Comparison of ENCODE assay signal across 22 mouse cellular contexts in genomic region chr4:95741115-95741734, GRCm38 (mm10).
DNase-seq lines count a peak whose midpoint lies in the region; ATAC-seq and TF ChIP-seq lines count a peak whose summit lies in the region.
"Had no signal": no experiment of that assay in that cellular context is flagged by ENCODE, and none has a peak within 500 bp of the region (broad histone marks: within the 10 kb centered on the region; RNA-seq: fewer than 3 reads in every experiment).

No protein-coding gene starts in this region.

- no peak overlapping the region for H3K4me3 ChIP-seq in heart, embryonic 12.5 days
- no peak overlapping the region for H3K4me3 ChIP-seq in intestine, postnatal 0 days (ENCODE audit: low read depth, low read length)
- H3K4me3 ChIP-seq: forebrain, embryonic 10.5 days; myocyte; neural tube, embryonic 15.5 days had no signal

- H3K36me3 ChIP-seq in heart, embryonic 12.5 days = no peaks in the 10 kb centered on the region
- H3K36me3 ChIP-seq in intestine, postnatal 0 days (ENCODE audit: control insufficient read depth, insufficient read depth) = no peaks in the 10 kb centered on the region
- H3K36me3 ChIP-seq: forebrain, embryonic 10.5 days; neural tube, embryonic 15.5 days had no signal

- TF ChIP-seq CTCF in intestine, postnatal 0 days (IDR thresholded peaks at IDR 0.05; ENCODE audit: low read depth) = no peak

- ATAC-seq in heart, embryonic 12.5 days (ENCODE audit: insufficient number of reproducible peaks, low FRiP score) = peak; percentile 66
- peak; percentile 59; the same call in 1 of the 2 replicates for ATAC-seq in intestine, postnatal 0 days
- peak; percentile 82 for ATAC-seq in megakaryocyte progenitor cell, adult 5-6 weeks (replicated peaks; ENCODE audit: poor library complexity)
- ATAC-seq: activated CD4-positive, CD25-positive, alpha-beta regulatory T cell, adult 4 months; hindbrain, embryonic 16.5 days; Patski had no signal

- 19% methylated on average over 7 of the region's 7 CpGs for WGBS in heart, embryonic 12.5 days
- 44% methylated on average over 7 of the region's 7 CpGs for WGBS in intestine, postnatal 0 days

- peaks cover 47% of the 10 kb centered on the region for H3K4me1 ChIP-seq in heart, embryonic 12.5 days (replicated peaks)
- peaks cover 4% of the 10 kb centered on the region; the same call in 1 of the 2 replicates for H3K4me1 ChIP-seq in intestine, postnatal 0 days (replicated peaks; ENCODE audit: control insufficient read depth, insufficient read depth, low read length)
- H3K4me1 ChIP-seq: neural tube, embryonic 15.5 days had no signal

- no peaks in the 10 kb centered on the region for H3K27me3 ChIP-seq in heart, embryonic 12.5 days (replicated peaks)
- H3K27me3 ChIP-seq in intestine, postnatal 0 days (replicated peaks; ENCODE audit: control insufficient read depth, insufficient read depth, low read length) = no peaks in the 10 kb centered on the region
- H3K27me3 ChIP-seq: neural tube, embryonic 15.5 days; Patski had no signal

- no peak for DNase-seq in heart, postnatal 10 days
- DNase-seq in lung, postnatal 10 days = peak; percentile 6
- no peak for DNase-seq in lung, postnatal 14 days
- no peak for DNase-seq in testis, postnatal 10 days (ENCODE audit: low spot score)
- no peak for DNase-seq in kidney, postnatal 14 days
- DNase-seq: adrenal gland, postnatal 25 days; cerebellum, adult 9-10 months; gastrocnemius, postnatal 14 days; kidney, adult 9 months; lung, postnatal 4 days; midbrain, embryonic 14.5 days; right cerebral cortex, postnatal 4 days; thymus, postnatal 4 days had no signal

- no peaks in the 10 kb centered on the region for H3K9me3 ChIP-seq in heart, embryonic 12.5 days (replicated peaks)
- no peaks in the 10 kb centered on the region for H3K9me3 ChIP-seq in intestine, postnatal 0 days (ENCODE audit: control insufficient read depth)
- H3K9me3 ChIP-seq: forebrain, embryonic 10.5 days; neural tube, embryonic 15.5 days had no signal

- H3K9ac ChIP-seq in heart, embryonic 12.5 days = no peak overlapping the region
- no peak overlapping the region for H3K9ac ChIP-seq in intestine, postnatal 0 days (ENCODE audit: low read depth, low read length)
- H3K9ac ChIP-seq: neural tube, embryonic 15.5 days had no signal

- H3K27ac ChIP-seq in heart, embryonic 12.5 days (ENCODE audit: poor library complexity, severe bottlenecking) = peak overlapping the region; percentile 72
- peak overlapping the region; percentile 15; the same call in 1 of the 2 replicates for H3K27ac ChIP-seq in intestine, postnatal 0 days (ENCODE audit: low read depth, low read length)
- H3K27ac ChIP-seq: forebrain, embryonic 10.5 days; neural tube, embryonic 15.5 days had no signal

- intact Hi-C loops in heart, postnatal 10 days (cut with DNase I) = loop anchor here (5.0 kb wide), 2 partner anchors 121 to 689 kb away; partner anchors contain the start of gene Jun

- H3K4me2 ChIP-seq in heart, embryonic 12.5 days = 0 out of 2 replicates have a peak overlapping the region, but pooled peaks have one; percentile 22
- H3K4me2 ChIP-seq in intestine, postnatal 0 days (replicated peaks; ENCODE audit: low read depth) = no peak overlapping the region
- H3K4me2 ChIP-seq: neural tube, embryonic 15.5 days had no signal
